Mouse (Mus musculus) brain, embryonic 14.5 days (tissue): ENCODE results near the gene Ccdc162. TPM values are rescaled to one million over a fixed set of nuclear protein-coding genes. Genes with fewer than 3 reads are reported as not detected.

ENCODE experiments used
- DNase-seq: peaks from one replicate; pipeline ENCODE4 v3.0.0-alpha.2; 2011; ENCODE audit warnings: low read depth
- CTCF ChIP-seq: fragments of 200-500 bp; IDR thresholded peaks from 2 replicates; pipeline ENCODE4 v1.5.1; 2012; ENCODE audit warnings: inconsistent platforms, mild to moderate bottlenecking, moderate library complexity, borderline replicate concordance; ENCODE audit not compliant: insufficient read depth, insufficient read length; ENCODE audit errors: extremely low read depth
- POLR2A ChIP-seq: fragments of 200-500 bp; IDR thresholded peaks from 2 replicates; pipeline ENCODE4 v1.6.1; 2012; ENCODE audit warnings: mild to moderate bottlenecking, inconsistent platforms, borderline replicate concordance; ENCODE audit not compliant: poor library complexity, insufficient read depth, insufficient read length, severe bottlenecking; ENCODE audit errors: extremely low read depth
- polyA plus RNA-seq: library from polyadenylated mRNA; depleted of rRNA; stranded (reverse); fragments of >200 nt; gene quantifications from 2 replicates; pipeline ENCODE4 v1.2.3, GENCODE M21; 2012; rRNA removed

The Ccdc162 gene
- polyA plus RNA-seq, 1 experiment: 2.5 TPM

DNA sequence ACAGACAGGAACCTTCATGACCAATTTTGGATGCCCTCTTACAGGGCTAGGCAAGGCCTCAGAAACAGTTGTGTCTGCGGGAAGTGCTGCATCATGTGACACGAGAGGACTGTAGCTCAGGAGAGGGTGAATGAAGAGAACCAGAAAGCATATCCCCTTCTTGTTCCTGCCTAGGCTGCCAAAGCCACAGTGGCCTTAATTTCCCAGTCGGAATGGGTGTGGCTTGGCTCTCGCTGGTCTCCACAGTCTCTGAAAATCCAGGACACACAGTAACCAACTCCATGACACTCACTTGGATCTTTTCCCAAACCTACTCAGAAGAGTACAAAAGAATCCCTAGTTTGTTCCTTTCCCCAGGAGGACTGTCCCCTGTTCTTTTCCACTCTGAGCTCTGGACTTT, 215.5 kb downstream of the Ccdc162 start:
- TF ChIP-seq CTCF (no peak), POLR2A (no peak)
- peak; percentile 75 for DNase-seq

DNA sequence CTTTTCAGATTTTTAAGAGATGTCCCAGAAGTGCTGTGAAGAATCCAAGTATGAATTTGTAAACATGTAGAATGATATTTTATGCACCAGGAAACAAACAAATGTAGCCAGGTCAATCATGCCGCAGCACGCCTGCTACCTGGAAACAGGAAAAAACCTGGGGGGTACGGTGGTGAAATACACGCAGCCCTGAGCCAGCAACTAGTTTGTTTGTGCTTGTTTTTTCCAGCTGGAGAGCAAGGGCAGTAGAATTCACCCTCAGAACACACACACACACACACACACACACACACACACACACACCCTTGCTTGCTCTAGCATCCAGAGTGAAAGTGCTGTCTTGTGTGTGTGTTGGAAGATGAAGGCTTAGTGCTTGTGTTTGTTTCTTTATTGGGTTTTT, 225.3 kb downstream of the Ccdc162 start:
- no peak for TF ChIP-seq CTCF
- no peak for DNase-seq

DNA sequence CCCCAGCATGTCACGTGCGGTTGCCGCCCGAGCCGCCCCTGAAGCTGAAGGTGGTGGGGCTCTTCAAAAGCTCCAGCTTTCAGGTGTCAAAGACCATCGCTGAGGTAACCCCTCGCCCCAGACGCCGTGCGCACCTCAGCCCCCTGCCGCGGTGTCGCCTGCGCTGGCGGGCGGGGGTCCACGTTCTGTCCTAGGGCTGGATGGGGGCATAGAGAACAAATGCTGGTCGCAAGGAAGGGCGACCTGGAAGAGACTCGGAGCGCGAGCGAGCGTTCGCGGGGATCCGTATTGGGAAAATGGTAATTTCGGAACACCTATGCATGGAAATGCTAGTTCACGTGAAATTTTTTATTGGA, 225.9 kb downstream of the Ccdc162 start:
- no peak for DNase-seq
- TF ChIP-seq POLR2A: no peak
- TF ChIP-seq CTCF: no peak

DNA sequence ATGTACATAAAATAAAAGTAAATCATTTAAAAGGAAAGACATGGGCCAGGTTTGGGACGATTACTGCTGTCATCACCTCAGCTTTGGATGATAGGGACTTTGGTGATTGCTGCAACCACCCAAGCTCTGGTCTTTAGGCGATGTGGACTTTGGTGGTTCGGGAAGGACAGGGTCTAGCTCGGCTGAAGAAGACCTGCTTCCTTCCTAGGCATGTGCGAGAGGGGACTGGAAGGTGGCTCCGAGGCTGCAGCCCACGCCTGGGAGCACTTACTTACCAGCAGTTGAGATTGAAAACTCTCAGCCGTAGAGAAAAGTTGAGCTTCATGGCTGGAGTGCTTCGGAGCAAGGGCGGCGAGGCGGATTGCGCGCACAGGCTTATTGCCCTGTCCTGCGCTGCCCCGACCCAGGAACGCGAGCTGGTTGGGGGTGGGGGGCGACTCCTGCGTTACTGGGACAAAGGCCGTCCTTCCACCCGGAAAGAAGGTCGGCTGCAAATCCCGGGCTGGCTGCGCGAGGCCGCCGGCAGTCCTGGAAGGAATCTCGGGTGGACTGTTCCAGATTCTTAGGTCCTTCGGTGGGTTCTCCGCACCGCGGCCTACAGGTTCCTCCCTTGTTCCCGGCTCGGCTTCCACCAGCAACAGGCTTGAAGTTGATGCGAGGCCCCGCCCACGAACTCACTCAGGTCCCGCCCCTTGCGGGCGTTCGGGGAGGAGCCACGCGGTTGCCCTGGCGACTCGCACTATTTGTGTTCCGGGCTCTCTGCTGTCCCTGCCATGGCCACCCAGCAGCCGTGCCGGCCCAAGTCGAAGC, 226.5 kb downstream of the Ccdc162 start, which contains the start of the genes Smpd2 and Ppil6:
Smpd2 (minus strand) TSS at position 662 of the 810 bp plus-strand sequence.
Ppil6 (plus strand) TSS at position 732 of the 810 bp plus-strand sequence.
- DNase-seq: peak; percentile 97
- no peak for TF ChIP-seq CTCF
- TF ChIP-seq POLR2A: 0 out of 2 replicates have a peak, but pooled peaks have one; percentile 6

DNA sequence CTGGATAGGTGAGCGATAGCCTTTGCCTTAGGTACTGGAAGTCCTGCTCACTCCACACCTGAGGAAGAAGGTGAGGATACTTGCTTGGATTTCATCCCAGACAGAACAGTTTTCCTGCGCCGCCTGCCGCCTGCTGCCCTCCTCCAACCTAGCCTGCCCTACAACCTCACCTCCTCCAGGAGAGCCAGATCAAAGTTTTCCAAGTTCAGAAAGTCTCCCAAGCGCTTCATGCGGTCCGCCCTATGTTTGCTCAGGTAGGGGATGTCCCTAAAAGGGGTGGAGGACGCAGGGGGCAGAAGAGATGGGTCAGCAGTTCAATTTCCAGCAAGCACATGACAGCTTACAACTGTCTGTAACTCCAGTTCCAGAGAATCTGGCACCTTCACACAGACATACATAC, 227.1 kb downstream of the Ccdc162 start:
- no peak for DNase-seq
- no peak for TF ChIP-seq POLR2A
- no peak for TF ChIP-seq CTCF

DNA sequence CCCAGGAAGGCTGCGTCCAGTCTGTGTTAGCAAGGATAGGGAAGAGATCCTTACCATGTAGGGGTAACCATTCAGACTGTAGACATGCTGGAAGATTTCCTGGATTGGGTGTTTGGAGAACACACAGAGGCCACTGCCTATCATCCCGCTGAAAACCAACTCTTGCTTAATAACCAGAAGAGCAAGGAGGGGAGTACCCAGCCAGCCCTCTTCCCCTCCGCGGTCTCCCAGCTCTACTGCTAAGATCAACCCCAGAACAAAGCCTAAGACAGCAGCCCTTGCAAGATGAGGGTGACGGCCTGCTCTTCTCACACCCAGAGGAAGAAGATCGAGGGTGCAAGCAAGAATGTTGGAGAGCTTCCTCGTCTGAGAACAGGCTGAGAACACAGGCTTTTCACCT, 227.6 kb downstream of the Ccdc162 start:
- no peak for DNase-seq
- TF ChIP-seq POLR2A: no peak
- no peak for TF ChIP-seq CTCF

Other genes starting within 250 kb of the Ccdc162 start
- gene Mical1, start 240.3 kb downstream of the Ccdc162 start, polyA plus RNA-seq: 34.2 and 44.8 TPM in 2 replicates
- gene Smpd2, start 226.3 kb downstream of the Ccdc162 start, polyA plus RNA-seq: 41.5 and 52.2 TPM in 2 replicates
- gene Ppil6, start 226.2 kb downstream of the Ccdc162 start, polyA plus RNA-seq: 2.0 and 2.1 TPM in 2 replicates
- 57.1 and 58.2 TPM in 2 replicates for gene Cd164, start 197.2 kb downstream of the Ccdc162 start, polyA plus RNA-seq
- 8.5 and 8.8 TPM in 2 replicates for gene Cep57l1, start 93.2 kb upstream of the Ccdc162 start, polyA plus RNA-seq
- gene Sesn1, start 93.3 kb upstream of the Ccdc162 start, polyA plus RNA-seq: 32.2 and 34.6 TPM in 2 replicates